Mouse (Mus musculus) E14TG2a.4 (cell line): ENCODE results near the gene Nwd1.

Experiments used
- CTCF ChIP-seq: conservative IDR thresholded peaks from 2 replicates; pipeline ENCODE4 v1.5.1; 2014; ENCODE audit warnings: low read length
- NANOG ChIP-seq: IDR thresholded peaks from 2 replicates; pipeline ENCODE4 v1.6.1; 2014; ENCODE audit warnings: borderline replicate concordance, low read length, mixed read lengths
- POU5F1 ChIP-seq: IDR thresholded peaks from 2 replicates; pipeline ENCODE4 v1.6.1; 2014; ENCODE audit warnings: low read length, borderline replicate concordance

DNA sequence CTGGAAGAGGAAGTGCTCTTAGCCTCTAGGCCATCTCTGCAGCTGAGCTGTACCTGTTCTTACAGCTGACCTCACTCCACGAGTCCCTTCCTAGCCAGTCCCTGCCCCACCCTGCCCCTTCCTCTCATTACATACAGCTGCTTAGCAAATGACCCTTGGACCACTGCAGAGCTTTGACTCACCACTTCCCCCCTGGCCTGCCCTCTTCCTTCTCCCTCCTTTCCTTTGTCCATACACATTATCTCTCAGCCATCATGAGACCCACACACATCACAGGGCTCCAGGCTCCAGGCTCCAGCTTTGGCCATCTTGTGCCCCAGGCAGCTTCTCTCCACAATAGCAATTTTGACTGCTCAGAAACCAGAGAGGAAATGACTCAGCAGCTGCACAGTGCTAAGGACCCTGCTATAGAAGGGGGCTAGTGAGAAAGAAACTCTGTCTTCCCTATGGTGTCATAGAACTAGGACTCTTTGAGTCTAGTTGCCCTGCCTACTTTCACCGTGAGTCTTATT is 36.6 kb downstream of the Nwd1 start:
- TF ChIP-seq CTCF = no peak
- no peak for TF ChIP-seq POU5F1
- TF ChIP-seq NANOG = no peak
